Mouse (Mus musculus): ENCODE data around the gene Ap3b1.

Ap3b1 gene

GRCm38 (mm10) chr13:94449593-94449992 is 90.8 kb downstream of the Ap3b1 start:
- no peak for DNase-seq (ENCODE audit: extremely low read depth, low read depth, low spot score)

- DNase-seq (ENCODE audit: extremely low read depth, low read depth, low spot score), result no peak
Measured at GRCm38 (mm10) chr13:94451229-94451628, 92.5 kb downstream of the Ap3b1 start.

GRCm38 (mm10) chr13:94454131-94454530 is 95.4 kb downstream of the Ap3b1 start:
- DNase-seq (ENCODE audit: extremely low read depth, low read depth, low spot score), result no peak

GRCm38 (mm10) chr13:94459143-94459542 is 100.4 kb downstream of the Ap3b1 start:
- DNase-seq (ENCODE audit: extremely low read depth, low read depth, low spot score), result no peak

GRCm38 (mm10) chr13:94464221-94464620 is 105.5 kb downstream of the Ap3b1 start:
- no peak for DNase-seq (ENCODE audit: extremely low read depth, low read depth, low spot score)

DNA sequence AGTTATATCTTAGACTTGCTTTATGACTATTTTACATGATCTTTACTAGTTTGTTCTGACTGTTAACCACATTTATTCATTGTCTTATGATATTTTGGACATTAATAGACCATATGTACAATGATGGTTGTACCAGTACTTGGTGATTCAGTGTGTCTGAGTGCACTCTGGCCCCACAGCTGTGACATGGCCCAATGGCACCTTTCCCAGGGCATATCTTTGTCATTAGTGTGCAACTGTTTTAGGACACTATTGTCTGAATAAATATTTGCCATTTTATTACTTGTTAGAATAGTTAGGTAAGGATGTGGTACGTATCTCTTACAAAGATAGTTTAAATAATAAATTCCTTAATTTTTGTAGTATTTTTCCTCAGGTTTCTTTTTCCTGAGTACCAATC is 109.8 kb downstream of the Ap3b1 start:
- DNase-seq (ENCODE audit: extremely low read depth, low read depth, low spot score), result no peak

GRCm38 (mm10) chr13:94471009-94471672 is 112.4 kb downstream of the Ap3b1 start:
- no peak for DNase-seq (ENCODE audit: extremely low read depth, low read depth, low spot score)

DNA sequence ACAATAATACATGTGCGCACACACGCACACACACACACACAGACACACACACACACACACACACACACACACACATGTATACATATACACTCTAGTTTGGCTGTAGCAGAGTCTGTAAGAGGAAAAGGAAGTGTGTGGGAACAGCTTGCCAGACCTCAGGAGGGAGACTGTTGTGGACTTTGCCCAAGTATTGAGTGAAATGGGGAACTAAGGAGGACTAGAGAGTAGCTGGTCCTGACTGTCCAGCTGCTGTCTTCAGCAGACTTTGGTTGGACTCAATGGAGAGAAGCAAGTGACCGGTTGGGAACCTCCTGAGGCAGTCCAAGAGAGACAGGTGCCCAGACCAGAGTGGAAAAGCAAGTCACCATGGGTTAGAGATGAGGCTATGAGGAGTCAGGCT is 117.4 kb downstream of the Ap3b1 start:
- DNase-seq (ENCODE audit: extremely low read depth, low read depth, low spot score), result no peak

DNA sequence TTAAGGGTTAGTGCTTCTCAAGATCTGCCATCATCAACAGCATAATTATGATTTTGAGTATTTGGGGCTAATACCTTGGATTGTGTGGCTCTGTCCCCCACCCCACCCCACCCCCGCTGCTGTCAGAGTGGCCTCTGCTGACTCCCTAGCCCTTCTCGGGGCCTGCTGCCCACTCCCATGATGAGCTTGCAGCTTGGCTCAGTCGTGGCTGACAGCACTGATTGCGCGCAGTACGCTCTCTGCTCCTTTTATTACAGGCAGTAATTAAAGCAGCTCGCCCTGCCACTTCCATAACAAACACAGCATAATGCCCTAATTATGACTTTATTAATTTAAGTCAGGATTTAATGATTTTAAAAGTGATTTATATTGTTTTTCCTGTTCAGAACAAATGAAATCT is 121.5 kb downstream of the Ap3b1 start:
- no peak for DNase-seq (ENCODE audit: extremely low read depth, low read depth, low spot score)

DNA sequence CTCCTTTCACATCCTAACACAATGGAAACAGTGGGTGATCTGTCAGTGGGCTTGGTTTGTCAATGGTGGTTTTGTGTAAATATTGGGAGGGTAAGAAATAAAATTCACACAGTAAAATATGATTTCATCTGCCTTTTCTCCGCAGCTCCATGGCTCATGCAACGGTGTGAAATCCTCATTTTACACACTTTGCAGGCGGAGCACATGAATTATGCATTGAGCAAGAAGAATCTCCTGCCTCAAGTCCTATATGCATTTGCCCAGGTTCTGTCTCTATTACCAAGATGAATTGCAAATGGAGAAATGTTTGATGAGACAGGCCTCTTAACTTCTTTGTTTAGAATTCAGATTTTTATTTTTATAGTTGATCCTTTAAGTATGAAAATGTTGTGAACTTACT is 131.9 kb downstream of the Ap3b1 start:
- DNase-seq (ENCODE audit: extremely low read depth, low read depth, low spot score), result no peak

GRCm38 (mm10) chr13:94491159-94491558 is 132.4 kb downstream of the Ap3b1 start:
- DNase-seq (ENCODE audit: extremely low read depth, low read depth, low spot score), result no peak

- no peak for DNase-seq (ENCODE audit: extremely low read depth, low read depth, low spot score)
Measured at GRCm38 (mm10) chr13:94497521-94497920, 138.8 kb downstream of the Ap3b1 start.

DNA sequence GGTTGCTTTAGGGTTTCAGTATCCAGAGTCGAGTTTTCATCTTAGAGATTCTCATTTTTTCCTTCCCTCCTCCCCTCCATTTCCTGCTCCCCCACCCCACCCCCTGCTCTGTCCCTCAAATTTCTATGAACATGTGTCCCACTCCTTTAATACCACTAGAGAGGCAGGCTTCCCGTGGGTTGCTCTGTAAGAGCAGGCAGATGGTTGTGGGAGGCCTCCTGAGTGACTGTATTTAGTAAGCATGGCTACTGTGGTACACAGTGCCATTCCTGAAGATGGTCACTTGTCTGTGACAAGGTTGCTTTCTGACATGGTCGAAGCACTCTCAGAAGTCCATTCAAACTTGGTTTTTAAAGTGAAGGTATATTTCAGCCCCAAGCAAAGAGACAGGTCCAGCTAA is 147.7 kb downstream of the Ap3b1 start:
- DNase-seq (ENCODE audit: extremely low read depth, low read depth, low spot score), result no peak

DNA sequence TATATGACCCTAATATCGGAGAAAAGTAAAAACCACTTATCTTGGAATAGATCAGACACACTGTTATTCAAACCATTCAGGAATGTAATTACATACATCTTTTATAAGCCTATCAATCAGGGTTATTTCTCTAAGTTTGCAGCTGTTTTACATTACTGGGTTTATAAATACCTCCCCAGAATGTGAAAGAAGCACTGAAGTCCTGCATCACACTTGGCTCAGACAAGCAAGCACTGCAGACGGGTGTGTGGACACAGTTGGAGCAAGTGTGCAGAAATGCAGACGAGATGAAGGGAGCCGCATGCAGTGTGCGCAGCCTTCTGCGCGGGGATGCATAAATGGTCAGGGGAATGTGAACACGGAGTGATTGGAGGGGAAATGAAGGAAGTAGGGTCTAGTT is 149.6 kb downstream of the Ap3b1 start:
- DNase-seq (ENCODE audit: extremely low read depth, low read depth, low spot score), result no peak

- no peak for DNase-seq (ENCODE audit: extremely low read depth, low read depth, low spot score)
Measured at GRCm38 (mm10) chr13:94513157-94513767, 154.5 kb downstream of the Ap3b1 start.

- no peak for DNase-seq (ENCODE audit: extremely low read depth, low read depth, low spot score)
Measured at GRCm38 (mm10) chr13:94513898-94514297, 155.1 kb downstream of the Ap3b1 start.

DNA sequence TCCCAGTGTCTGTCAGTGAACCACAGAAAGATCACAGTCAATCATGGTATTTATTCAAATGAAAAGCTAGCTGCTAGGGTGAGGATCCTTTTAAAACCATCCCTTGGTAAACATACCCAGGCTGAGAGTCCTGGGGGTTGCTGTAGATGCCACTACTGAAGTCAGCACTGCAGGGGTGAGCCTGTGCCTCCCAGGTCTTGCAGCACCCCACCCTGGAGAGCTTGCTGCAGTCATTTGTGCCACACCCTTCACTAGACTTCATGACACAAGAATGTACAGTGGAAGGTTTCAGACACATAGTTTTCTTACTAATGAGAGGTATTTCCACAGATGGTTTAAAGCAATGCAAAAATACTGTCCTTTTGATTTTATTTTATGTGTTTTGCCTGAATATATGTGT is 156.2 kb downstream of the Ap3b1 start:
- DNase-seq (ENCODE audit: extremely low read depth, low read depth, low spot score), result no peak

DNA sequence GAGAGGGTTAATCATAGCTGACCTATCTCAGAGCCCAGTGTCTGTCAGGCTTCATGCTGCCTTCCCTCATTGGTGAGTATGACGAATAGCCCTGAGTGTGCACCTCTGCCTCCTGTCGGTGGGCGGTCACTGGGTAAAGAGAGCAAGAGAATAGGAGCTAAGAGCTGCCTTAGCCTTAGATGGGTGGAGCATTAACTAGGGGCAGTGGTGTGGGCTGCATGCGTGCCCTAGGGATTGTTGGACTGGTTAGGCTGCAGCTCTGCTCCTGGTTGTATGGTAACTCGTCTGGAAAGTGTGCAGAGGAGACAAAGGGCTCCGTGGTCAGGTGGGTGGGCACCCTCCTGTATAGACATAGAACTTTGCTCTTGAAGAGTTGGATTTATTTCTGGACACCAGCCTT is 157.8 kb downstream of the Ap3b1 start:
- no peak for DNase-seq (ENCODE audit: extremely low read depth, low read depth, low spot score)

GRCm38 (mm10) chr13:94518176-94518575 is 159.4 kb downstream of the Ap3b1 start:
- no peak for DNase-seq (ENCODE audit: extremely low read depth, low read depth, low spot score)

DNA sequence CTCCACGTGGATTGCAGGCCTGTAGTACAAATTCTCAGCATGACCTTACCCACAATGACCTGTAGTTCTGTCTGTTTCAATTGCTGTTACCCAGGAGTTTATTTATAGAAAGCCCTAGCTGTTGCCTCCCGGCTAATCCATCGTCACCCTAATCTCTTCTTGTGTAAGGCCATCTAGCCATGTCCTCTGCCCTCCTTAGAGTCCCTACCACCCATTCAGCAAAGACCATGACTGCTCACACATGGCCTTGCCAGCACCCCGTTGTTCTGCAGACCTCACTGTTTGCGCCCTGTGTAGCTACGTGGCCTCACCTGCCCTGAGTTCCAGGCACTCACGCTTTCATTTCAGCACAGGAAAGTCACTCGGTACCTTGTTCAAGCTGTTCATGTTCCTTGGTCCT is 160.5 kb downstream of the Ap3b1 start:
- DNase-seq (ENCODE audit: extremely low read depth, low read depth, low spot score), result no peak

GRCm38 (mm10) chr13:94523213-94523612 is 164.5 kb downstream of the Ap3b1 start:
- no peak for DNase-seq (ENCODE audit: extremely low read depth, low read depth, low spot score)

GRCm38 (mm10) chr13:94524669-94525238 is 166.0 kb downstream of the Ap3b1 start:
- DNase-seq (ENCODE audit: extremely low read depth, low read depth, low spot score), result no peak

DNA sequence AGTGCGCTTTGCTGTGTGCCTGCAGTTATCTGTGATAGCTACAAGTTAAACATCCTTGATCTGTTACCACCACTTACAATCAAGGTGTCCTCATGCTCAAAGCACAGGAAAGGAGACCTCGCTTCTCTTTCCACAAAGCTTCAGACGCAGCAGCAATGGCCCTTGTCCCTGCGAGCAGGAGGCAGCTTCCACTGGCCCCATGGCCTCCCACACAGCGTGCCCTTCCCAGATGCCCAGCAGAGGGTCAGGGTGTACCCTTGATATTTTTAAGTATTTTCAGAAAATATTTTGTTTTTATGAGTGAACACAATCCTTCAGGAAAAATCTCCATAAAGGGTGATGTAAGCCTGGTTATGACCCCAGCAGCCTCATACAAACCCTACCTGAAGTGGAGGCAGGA is 170.4 kb downstream of the Ap3b1 start:
- no peak for DNase-seq (ENCODE audit: extremely low read depth, low read depth, low spot score)

All from fat pad, adult 2 months (tissue).